Mouse (Mus musculus): ENCODE measurements around the gene Tubd1. TPM values are rescaled to one million over a fixed set of nuclear protein-coding genes. Genes with fewer than 3 reads are reported as not detected.

The Tubd1 gene
- polyA plus RNA-seq, 1 experiment = 4.0 TPM

DNA sequence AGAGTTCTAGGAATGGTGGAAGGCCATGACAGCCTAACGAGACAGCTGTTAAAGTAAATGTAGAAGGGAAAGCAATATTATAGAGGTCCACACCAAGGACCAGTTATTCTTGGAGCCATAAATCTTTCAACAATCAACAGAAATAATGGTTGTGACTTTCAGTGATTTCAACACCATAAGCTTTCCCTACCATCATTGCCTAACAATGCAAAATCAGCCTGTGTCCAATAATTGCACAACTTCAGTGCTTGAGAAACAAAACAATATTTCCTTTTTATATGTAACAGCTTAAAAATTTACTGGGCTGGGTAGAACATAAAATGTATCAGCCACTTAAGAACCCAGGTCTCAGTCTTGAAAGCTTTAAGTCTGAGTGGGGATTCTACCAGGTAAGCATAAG, 58.9 kb downstream of the Tubd1 start:
- DNase-seq = no peak
- Histone ChIP-seq H3K4me1 (ENCODE audit: control insufficient read depth, insufficient read depth, low read length) (peaks cover 3% of the 10 kb centered on the region; the same call in 1 of the 2 replicates), H3K4me3 (replicated peaks; ENCODE audit: extremely low read depth, low read depth, low read length) (no peak overlapping the region)
- TF ChIP-seq CTCF (IDR thresholded peaks at IDR 0.05; ENCODE audit: insufficient read depth, low read length) (no peak), POLR2A (IDR thresholded peaks at IDR 0.05; ENCODE audit: borderline replicate concordance, extremely low read depth, low read depth, low read length) (no peak)
- WGBS = 77% methylated on average over 1 of the region's 1 CpGs

GRCm38 (mm10) chr11:86604289-86604688, 59.5 kb downstream of the Tubd1 start:
- DNase-seq = no peak
- TF ChIP-seq POLR2A (IDR thresholded peaks at IDR 0.05; ENCODE audit: borderline replicate concordance, extremely low read depth, low read depth, low read length) (no peak), CTCF (IDR thresholded peaks at IDR 0.05; ENCODE audit: insufficient read depth, low read length) (no peak)
- peaks cover 3% of the 10 kb centered on the region; the same call in 1 of the 2 replicates for H3K4me1 ChIP-seq (ENCODE audit: control insufficient read depth, insufficient read depth, low read length)
- H3K4me3 ChIP-seq (replicated peaks; ENCODE audit: extremely low read depth, low read depth, low read length) = no peak overlapping the region
- WGBS = 87% methylated on average over 3 of the region's 3 CpGs

DNA sequence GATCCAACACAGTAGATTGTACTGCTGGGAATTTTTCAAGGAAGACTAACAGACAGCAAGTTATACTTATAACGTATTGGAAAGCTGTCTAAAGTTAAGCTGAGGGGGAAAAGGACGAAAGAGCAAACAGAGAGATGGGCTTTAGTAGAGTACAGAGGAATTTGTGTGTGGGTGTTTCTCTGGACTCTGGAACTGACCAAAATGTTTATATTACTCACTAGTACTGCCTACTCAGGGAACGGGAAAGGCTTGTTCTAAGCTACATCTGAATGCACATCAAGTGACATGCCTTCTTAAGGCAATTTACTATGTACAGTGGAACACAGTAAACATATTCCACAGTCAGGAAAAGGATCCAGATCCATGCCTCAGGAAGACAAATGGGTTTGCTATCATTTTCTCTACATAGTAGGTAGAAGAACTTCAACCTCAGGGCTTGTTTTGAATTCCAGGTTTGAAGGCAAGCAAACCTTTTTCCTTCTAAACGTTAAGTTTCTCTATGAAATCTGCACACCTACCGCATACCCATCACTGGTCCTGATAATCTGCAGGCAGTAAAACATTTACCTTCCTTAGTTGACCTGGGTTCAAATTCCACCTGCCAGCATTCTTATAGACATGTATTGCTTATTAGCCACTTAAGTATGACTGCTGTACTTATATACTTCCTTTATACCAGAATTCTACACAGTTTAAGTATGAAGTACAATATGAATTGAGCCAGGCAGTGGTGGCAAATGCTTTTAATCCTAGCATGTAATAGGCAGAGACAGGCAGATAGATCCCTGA, 60.1 kb downstream of the Tubd1 start:
- Histone ChIP-seq H3K4me3 (replicated peaks; ENCODE audit: extremely low read depth, low read depth, low read length) (no peak overlapping the region), H3K4me1 (ENCODE audit: control insufficient read depth, insufficient read depth, low read length) (peaks cover 3% of the 10 kb centered on the region; the same call in 1 of the 2 replicates)
- WGBS = 54% methylated on average over 5 of the region's 5 CpGs
- no peak for TF ChIP-seq CTCF (IDR thresholded peaks at IDR 0.05; ENCODE audit: insufficient read depth, low read length)
- TF ChIP-seq POLR2A (IDR thresholded peaks at IDR 0.05; ENCODE audit: borderline replicate concordance, extremely low read depth, low read depth, low read length) = no peak
- DNase-seq = no peak

GRCm38 (mm10) chr11:86606621-86607339, 62.0 kb downstream of the Tubd1 start:
- WGBS = 74% methylated on average over 2 of the region's 2 CpGs
- no peak for TF ChIP-seq POLR2A (IDR thresholded peaks at IDR 0.05; ENCODE audit: borderline replicate concordance, extremely low read depth, low read depth, low read length)
- no peak for TF ChIP-seq CTCF (IDR thresholded peaks at IDR 0.05; ENCODE audit: insufficient read depth, low read length)
- Histone ChIP-seq H3K4me1 (ENCODE audit: control insufficient read depth, insufficient read depth, low read length) (peaks cover 3% of the 10 kb centered on the region; the same call in 1 of the 2 replicates), H3K4me3 (replicated peaks; ENCODE audit: extremely low read depth, low read depth, low read length) (no peak overlapping the region)
- no peak for DNase-seq

- no peak for DNase-seq
- H3K4me3 ChIP-seq (replicated peaks; ENCODE audit: extremely low read depth, low read depth, low read length) = no peak overlapping the region
- 71% methylated on average over 2 of the region's 2 CpGs for WGBS
- H3K4me1 ChIP-seq (ENCODE audit: control insufficient read depth, insufficient read depth, low read length) = peaks cover 3% of the 10 kb centered on the region; the same call in 1 of the 2 replicates
- no peak for TF ChIP-seq POLR2A (IDR thresholded peaks at IDR 0.05; ENCODE audit: borderline replicate concordance, extremely low read depth, low read depth, low read length)
- TF ChIP-seq CTCF (IDR thresholded peaks at IDR 0.05; ENCODE audit: insufficient read depth, low read length) = no peak
These were observed 63.1 kb downstream of the Tubd1 start for GRCm38 (mm10) chr11:86607808-86608350.

DNA sequence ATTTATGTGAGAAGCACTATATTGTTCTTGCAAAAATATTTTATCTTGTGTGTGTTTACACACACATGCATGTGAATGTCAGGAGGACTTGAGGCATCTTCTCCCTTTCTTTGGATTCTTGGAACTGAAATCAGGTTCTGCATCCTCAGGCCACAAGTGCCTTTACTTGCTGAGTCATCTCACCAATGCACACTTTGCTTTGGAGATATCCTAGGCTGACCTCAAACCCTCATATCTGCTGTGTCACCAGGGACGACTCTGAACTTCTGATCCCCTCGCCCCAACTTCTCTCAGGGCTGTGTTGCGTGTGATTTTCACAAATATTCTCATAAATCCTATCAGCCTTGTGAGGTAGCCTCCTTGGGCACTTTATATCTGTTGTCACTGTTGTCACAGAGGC, 65.4 kb downstream of the Tubd1 start:
- TF ChIP-seq POLR2A (IDR thresholded peaks at IDR 0.05; ENCODE audit: borderline replicate concordance, extremely low read depth, low read depth, low read length) (no peak), CTCF (IDR thresholded peaks at IDR 0.05; ENCODE audit: insufficient read depth, low read length) (no peak)
- WGBS = 84% methylated on average over 3 of the region's 3 CpGs
- Histone ChIP-seq H3K4me1 (ENCODE audit: control insufficient read depth, insufficient read depth, low read length) (peaks cover 2% of the 10 kb centered on the region), H3K4me3 (replicated peaks; ENCODE audit: extremely low read depth, low read depth, low read length) (no peak overlapping the region)
- DNase-seq = no peak

DNA sequence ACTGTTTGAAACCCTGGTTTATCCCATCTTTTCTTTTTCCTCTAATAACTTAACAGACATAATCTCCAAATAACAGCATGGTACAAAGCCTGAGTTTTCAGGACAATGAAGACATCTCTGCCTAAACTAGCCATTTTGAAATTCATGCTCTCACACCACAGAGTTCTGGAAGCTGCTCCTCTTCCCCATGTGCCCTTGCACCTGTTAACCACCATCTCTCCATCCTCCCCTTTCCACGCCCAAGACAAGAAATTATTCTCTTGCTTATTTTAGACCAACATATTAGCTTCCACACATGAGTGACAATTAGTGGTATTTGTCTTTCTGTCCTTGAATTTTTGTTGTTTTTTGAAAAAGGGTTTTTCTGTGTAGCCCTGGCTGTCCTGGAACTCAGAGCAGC, 67.2 kb downstream of the Tubd1 start:
- TF ChIP-seq POLR2A (IDR thresholded peaks at IDR 0.05; ENCODE audit: borderline replicate concordance, extremely low read depth, low read depth, low read length) (no peak), CTCF (IDR thresholded peaks at IDR 0.05; ENCODE audit: insufficient read depth, low read length) (no peak)
- 94% methylated on average over 1 of the region's 1 CpGs for WGBS
- no peak overlapping the region for H3K4me3 ChIP-seq (replicated peaks; ENCODE audit: extremely low read depth, low read depth, low read length)
- H3K4me1 ChIP-seq (ENCODE audit: control insufficient read depth, insufficient read depth, low read length) = peaks cover 2% of the 10 kb centered on the region
- DNase-seq = no peak

DNA sequence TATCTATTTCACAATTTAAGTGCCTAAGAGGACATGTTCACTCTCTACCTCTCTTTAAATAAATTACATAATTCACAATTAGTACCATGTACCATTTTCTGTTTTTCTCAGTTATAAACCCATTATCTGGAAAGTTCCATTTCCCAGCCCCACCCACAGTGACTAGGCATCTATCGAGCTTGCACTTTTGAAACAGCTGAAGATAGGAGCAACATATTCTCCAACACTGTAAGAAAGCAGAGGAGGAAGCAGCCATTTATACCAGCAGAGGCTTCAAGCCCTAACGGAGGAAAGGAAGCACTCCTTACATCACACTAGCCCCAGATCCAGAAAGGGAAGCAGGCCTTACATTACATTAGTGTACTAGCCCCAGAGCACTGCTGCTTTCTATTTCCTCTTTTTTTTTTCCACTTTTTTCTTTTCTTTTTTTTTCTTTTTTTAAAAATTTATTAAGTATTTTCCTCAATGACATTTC, 69.3 kb downstream of the Tubd1 start:
- Histone ChIP-seq H3K4me3 (replicated peaks; ENCODE audit: extremely low read depth, low read depth, low read length) (no peak overlapping the region), H3K4me1 (ENCODE audit: control insufficient read depth, insufficient read depth, low read length) (peaks cover 2% of the 10 kb centered on the region)
- DNase-seq = no peak
- WGBS = 11% methylated on average over 2 of the region's 2 CpGs
- TF ChIP-seq POLR2A (IDR thresholded peaks at IDR 0.05; ENCODE audit: borderline replicate concordance, extremely low read depth, low read depth, low read length) (no peak), CTCF (IDR thresholded peaks at IDR 0.05; ENCODE audit: insufficient read depth, low read length) (no peak)

DNA sequence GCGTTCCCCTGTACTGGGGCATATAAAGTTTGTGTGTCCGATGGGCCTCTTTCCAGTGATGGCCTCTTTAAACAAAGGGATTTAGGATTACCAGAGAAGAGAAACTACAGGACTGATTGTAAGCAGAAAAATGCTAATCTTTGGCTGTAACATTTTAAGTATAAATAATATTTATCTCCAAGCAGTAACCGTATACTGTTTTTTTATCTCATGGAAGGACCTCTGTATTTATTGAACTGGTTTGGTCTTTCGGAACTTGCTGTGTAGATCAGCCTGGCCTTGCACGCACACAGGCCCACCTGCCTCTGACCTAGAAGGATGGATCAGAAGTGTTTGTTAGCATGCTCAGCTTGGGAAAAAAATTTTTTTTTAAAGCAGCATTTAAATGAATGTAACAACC, 69.8 kb downstream of the Tubd1 start:
- H3K4me1 ChIP-seq (ENCODE audit: control insufficient read depth, insufficient read depth, low read length) = peaks cover 2% of the 10 kb centered on the region
- 88% methylated on average over 5 of the region's 5 CpGs for WGBS
- DNase-seq = no peak
- no peak for TF ChIP-seq POLR2A (IDR thresholded peaks at IDR 0.05; ENCODE audit: borderline replicate concordance, extremely low read depth, low read depth, low read length)
- no peak overlapping the region for H3K4me3 ChIP-seq (replicated peaks; ENCODE audit: extremely low read depth, low read depth, low read length)

Other genes starting within 250 kb of the Tubd1 start
- gene Med13, start 187.4 kb upstream of the Tubd1 start, polyA plus RNA-seq (2012; rRNA removed) = 15.3 and 22.8 TPM in 2 replicates
- gene Rnft1, start 60.3 kb upstream of the Tubd1 start, polyA plus RNA-seq (2012; rRNA removed) = 4.1 and 4.4 TPM in 2 replicates
- gene Rps6kb1, start 186 bp upstream of the Tubd1 start, polyA plus RNA-seq (2012; rRNA removed) = 5.3 and 7.4 TPM in 2 replicates
- 41.0 and 65.3 TPM in 2 replicates for gene Vmp1, start 138.8 kb downstream of the Tubd1 start, polyA plus RNA-seq (2012; rRNA removed)
- gene Ptrh2, start 139.0 kb downstream of the Tubd1 start, polyA plus RNA-seq (2012; rRNA removed) = 2.2 and 3.8 TPM in 2 replicates
- 63.0 and 84.5 TPM in 2 replicates for gene Cltc, start 212.6 kb downstream of the Tubd1 start, polyA plus RNA-seq (2012; rRNA removed)